Mouse (Mus musculus): Measurements from ENCODE around the gene Naa40. TPM values are rescaled to one million over a fixed set of nuclear protein-coding genes. Genes with fewer than 3 reads are reported as not detected.

The Naa40 gene
- polyA plus RNA-seq (2016; fragmentation: Nextera tagmentation; extraction: Ambion mirVana), result 90.0 and 92.2 TPM in 2 replicates

- under 1% methylated on average over 80 of the region's 80 CpGs for WGBS
- Histone ChIP-seq H3K36me3 (replicated peaks) (peaks cover 13% of the 10 kb centered on the region; the same call in 1 of the 2 replicates), H3K4me3 (replicated peaks) (peak within 1 kb of the TSS; percentile 66), H3K27ac (peak within 1 kb of the TSS; percentile 87), H3K4me1 (peaks cover 32% of the 10 kb centered on the region), H3K9me3 (no peaks in the 10 kb centered on the region), H3K27me3 (no peaks in the 10 kb centered on the region; the same call in 1 of the 2 replicates), H3K9ac (peak within 1 kb of the TSS; percentile 83), H3K4me2 (peak within 1 kb of the TSS; percentile 99)
- ATAC-seq (ENCODE audit: low FRiP score), result peak; percentile 97
Observed at GRCm38 (mm10) chr19:7240782-7241690, at the start of gene Naa40. TSS of gene Naa40 (minus strand) at chr19:7241183.

- no peak overlapping the region for H3K27ac ChIP-seq
- 80% methylated on average over 2 of the region's 2 CpGs for WGBS
- no peaks in the 10 kb centered on the region for H3K9me3 ChIP-seq
- H3K9ac ChIP-seq, result no peak overlapping the region
- peaks cover 34% of the 10 kb centered on the region for H3K36me3 ChIP-seq (replicated peaks)
- peaks cover 13% of the 10 kb centered on the region; the same call in 1 of the 2 replicates for H3K4me1 ChIP-seq
- H3K4me2 ChIP-seq, result no peak overlapping the region
- H3K27me3 ChIP-seq, result no peaks in the 10 kb centered on the region
- ATAC-seq (ENCODE audit: low FRiP score), result no peak
- no peak overlapping the region for H3K4me3 ChIP-seq (replicated peaks)
Observed at GRCm38 (mm10) chr19:7289767-7290166, 48.8 kb upstream of the Naa40 start.

GRCm38 (mm10) chr19:7288288-7288687 is 47.3 kb upstream of the Naa40 start:
- Histone ChIP-seq H3K4me1 (peaks cover 10% of the 10 kb centered on the region; the same call in 1 of the 2 replicates), H3K4me2 (no peak overlapping the region), H3K9me3 (no peaks in the 10 kb centered on the region), H3K27ac (no peak overlapping the region), H3K27me3 (no peaks in the 10 kb centered on the region), H3K36me3 (replicated peaks) (peaks cover 49% of the 10 kb centered on the region), H3K4me3 (replicated peaks) (no peak overlapping the region), H3K9ac (no peak overlapping the region)
- 84% methylated on average over 3 of the region's 3 CpGs for WGBS
- ATAC-seq (ENCODE audit: low FRiP score), result no peak

DNA sequence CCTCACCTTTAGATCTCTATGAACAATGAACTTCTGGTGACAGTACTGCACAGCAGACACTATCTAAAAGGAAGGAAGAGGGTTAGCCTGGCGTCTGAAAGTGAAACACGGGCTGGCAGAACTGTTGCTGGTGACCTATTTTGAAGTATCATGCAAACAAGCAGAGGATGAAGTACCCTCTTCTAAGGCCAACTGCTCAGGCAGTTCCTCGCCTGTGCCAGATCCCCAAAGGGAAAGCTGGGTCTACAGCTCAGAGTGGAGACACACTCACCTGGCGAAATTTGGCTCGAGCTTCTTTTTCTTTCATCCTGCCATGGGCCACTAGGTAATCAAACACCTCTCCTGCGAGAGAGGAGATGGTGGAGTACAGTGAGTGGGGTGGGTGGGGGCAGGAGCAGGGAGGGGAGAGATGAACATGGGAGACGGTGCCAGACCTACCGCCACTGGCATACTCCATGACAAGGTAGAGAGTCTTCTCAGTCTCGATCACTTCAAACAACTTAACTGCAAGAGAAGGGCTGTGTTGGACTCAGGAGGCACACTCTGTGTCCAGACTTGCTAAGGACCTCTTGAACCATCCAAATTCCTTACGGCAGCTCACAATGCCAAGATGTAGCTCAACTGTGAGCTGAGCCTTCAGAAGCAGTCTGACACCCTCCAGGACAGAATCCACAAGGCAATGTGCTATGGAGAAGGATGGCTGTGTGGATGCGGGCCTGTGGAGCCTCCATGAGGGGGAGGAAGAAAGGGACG is 45.8 kb upstream of the Naa40 start:
- H3K4me2 ChIP-seq, result no peak overlapping the region
- H3K27ac ChIP-seq, result no peak overlapping the region
- ATAC-seq (ENCODE audit: low FRiP score), result no peak
- 0 out of 2 replicates have a peak, but pooled peaks cover 2% of the 10 kb centered on the region for H3K4me1 ChIP-seq
- H3K9me3 ChIP-seq, result no peaks in the 10 kb centered on the region
- H3K27me3 ChIP-seq, result no peaks in the 10 kb centered on the region
- WGBS, result 94% methylated on average over 12 of the region's 12 CpGs
- no peak overlapping the region for H3K9ac ChIP-seq
- no peak overlapping the region for H3K4me3 ChIP-seq (replicated peaks)
- peaks cover 64% of the 10 kb centered on the region for H3K36me3 ChIP-seq (replicated peaks)

DNA sequence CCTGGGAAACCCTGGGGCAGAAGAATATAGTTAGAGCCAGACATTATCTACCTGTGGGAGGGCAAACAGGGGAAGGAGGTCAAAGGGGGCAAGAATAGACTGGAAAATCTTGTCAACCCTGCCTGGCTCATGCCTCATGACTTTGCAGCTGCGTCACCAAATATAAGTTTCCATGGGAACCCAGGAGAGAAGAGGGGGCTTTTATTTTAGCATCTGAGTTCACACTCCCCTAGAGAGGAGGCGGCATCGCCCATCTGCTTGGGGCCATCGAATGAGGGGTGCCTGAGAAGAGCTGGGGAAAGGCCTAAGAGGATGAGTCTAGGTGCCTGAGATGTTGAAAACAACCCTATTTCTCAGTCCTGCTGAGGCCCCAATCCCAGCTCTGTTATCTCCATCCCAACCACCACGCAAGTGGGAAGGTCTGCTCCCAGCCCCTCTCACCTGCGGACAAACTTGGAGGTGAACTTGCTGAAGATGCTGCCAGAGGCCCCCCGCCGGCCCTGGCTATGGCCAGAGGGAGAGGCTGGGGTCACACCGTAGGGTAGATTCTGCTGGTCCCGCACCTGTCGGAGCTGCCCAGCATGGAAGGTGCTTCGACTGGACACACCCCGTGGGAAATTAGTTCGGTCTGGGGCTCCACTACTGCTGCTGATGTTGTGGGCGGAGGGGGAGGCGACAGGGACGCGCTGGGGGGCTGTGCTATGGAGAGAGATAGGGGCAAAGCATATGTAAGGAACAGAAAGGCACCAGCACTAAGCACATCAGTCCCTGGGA is 39.8 kb upstream of the Naa40 start:
- no peaks in the 10 kb centered on the region for H3K27me3 ChIP-seq
- H3K9me3 ChIP-seq, result no peaks in the 10 kb centered on the region
- H3K27ac ChIP-seq, result peak overlapping the region; percentile 13; the same call in 1 of the 2 replicates
- no peak for ATAC-seq (ENCODE audit: low FRiP score)
- H3K36me3 ChIP-seq (replicated peaks), result peaks cover 91% of the 10 kb centered on the region
- H3K4me1 ChIP-seq, result peaks cover 18% of the 10 kb centered on the region
- no peak overlapping the region for H3K4me2 ChIP-seq
- no peak overlapping the region for H3K4me3 ChIP-seq (replicated peaks)
- no peak overlapping the region for H3K9ac ChIP-seq
- WGBS, result 90% methylated on average over 18 of the region's 18 CpGs

DNA sequence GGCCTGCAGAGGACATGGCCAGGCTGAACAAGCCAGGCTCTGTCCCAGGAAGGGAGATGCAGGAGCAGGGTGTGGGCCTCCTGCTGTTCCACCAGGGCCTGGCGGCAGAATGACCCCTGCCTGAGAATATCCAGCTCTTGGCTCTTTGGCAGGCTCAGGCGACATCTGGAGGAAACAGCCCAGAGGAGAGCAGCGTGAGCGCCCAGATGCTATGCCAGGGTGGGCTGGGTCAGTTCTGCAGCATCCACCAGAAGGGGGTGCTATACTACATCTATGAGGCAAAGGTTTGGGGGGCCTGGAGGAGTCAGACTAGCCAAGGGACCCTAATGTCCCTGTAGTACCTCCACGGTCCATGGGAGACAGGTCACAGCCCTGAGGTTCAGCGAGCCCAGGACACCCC is 38.1 kb upstream of the Naa40 start:
- Histone ChIP-seq H3K4me3 (replicated peaks) (no peak overlapping the region), H3K27ac (0 out of 2 replicates have a peak overlapping the region, but pooled peaks have one; percentile 53), H3K4me2 (no peak overlapping the region), H3K9me3 (no peaks in the 10 kb centered on the region), H3K27me3 (no peaks in the 10 kb centered on the region), H3K4me1 (peaks cover 33% of the 10 kb centered on the region), H3K36me3 (replicated peaks) (peaks cover 90% of the 10 kb centered on the region), H3K9ac (no peak overlapping the region)
- 31% methylated on average over 6 of the region's 6 CpGs for WGBS
- no peak for ATAC-seq (ENCODE audit: low FRiP score)

- Histone ChIP-seq H3K27me3 (no peaks in the 10 kb centered on the region), H3K4me3 (replicated peaks) (no peak overlapping the region), H3K27ac (peak overlapping the region; percentile 53; the same call in 1 of the 2 replicates), H3K4me1 (peaks cover 37% of the 10 kb centered on the region), H3K36me3 (replicated peaks) (peaks cover 90% of the 10 kb centered on the region), H3K9me3 (no peaks in the 10 kb centered on the region), H3K9ac (no peak overlapping the region), H3K4me2 (no peak overlapping the region)
- no peak for ATAC-seq (ENCODE audit: low FRiP score)
- WGBS, result 79% methylated on average over 6 of the region's 6 CpGs
Observed at GRCm38 (mm10) chr19:7278200-7278906, 37.4 kb upstream of the Naa40 start.

DNA sequence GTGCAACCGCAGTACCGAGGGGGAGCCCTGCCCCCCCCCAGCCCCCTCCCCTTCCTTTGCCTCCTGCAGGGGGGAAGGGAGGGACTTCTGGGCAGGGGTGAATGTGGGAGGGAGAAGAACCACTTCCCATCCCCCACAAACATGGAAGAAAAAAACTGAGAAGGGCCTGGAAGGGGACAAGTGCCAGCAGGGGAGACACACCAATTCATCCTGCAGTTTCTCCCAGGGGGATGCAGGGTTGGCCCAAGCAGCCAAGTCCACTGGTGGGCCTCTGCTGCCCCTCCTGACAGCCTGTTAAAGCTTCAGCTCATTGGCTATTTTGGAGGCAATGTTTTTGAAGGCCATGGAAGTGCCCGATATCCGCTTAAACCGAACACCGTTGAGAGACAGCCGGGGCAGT is 35.8 kb upstream of the Naa40 start:
- 55% methylated on average over 7 of the region's 7 CpGs for WGBS
- H3K9ac ChIP-seq, result no peak overlapping the region

DNA sequence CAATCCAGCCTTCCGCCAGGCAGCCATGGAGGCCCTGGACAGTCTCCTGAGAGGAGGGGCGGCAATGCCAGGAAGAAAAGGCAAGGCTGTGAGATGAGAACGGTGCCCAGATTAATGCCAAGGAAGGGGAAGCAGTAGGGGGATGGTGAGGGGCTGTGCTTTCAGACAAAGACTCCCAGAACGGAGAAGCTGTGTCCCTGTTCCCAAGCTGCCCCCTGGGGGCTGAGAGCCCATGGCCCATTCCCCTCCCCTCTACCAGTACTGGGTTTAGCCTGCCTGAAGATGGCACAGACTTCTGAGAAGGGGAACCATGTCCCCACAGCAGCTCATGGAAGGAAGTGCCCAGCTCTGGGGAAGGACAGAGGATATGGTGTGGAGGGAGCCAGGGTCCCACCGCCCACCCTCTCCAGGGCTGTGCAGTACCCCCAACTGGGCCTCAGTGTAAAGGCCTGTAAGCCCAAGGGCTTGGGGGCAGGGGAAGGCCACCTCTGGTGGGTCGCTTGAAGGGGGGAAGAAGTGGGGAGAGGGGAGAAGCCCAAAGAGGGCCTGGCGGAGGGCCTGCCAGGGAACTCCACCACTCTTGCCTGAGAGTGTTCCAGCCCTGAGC is 35.2 kb upstream of the Naa40 start:
- H3K36me3 ChIP-seq (replicated peaks), result peaks cover 90% of the 10 kb centered on the region
- H3K9me3 ChIP-seq, result no peaks in the 10 kb centered on the region
- H3K4me3 ChIP-seq (replicated peaks), result no peak overlapping the region
- H3K4me2 ChIP-seq, result no peak overlapping the region
- no peaks in the 10 kb centered on the region for H3K27me3 ChIP-seq
- WGBS, result 29% methylated on average over 7 of the region's 7 CpGs
- H3K9ac ChIP-seq, result peak overlapping the region; percentile 8; the same call in 1 of the 2 replicates
- peaks cover 55% of the 10 kb centered on the region for H3K4me1 ChIP-seq
- peak overlapping the region; percentile 83 for H3K27ac ChIP-seq
- ATAC-seq (ENCODE audit: low FRiP score), result peak; percentile 52

More for the DNA sequence above, 35.8 kb upstream of the Naa40 start:
- no peak overlapping the region for H3K4me2 ChIP-seq
- no peak for ATAC-seq (ENCODE audit: low FRiP score)
- H3K36me3 ChIP-seq (replicated peaks), result peaks cover 90% of the 10 kb centered on the region
- H3K4me1 ChIP-seq, result peaks cover 49% of the 10 kb centered on the region
- peak overlapping the region; percentile 83 for H3K27ac ChIP-seq
- H3K4me3 ChIP-seq (replicated peaks), result no peak overlapping the region
- no peaks in the 10 kb centered on the region for H3K27me3 ChIP-seq
- H3K9me3 ChIP-seq, result no peaks in the 10 kb centered on the region

DNA sequence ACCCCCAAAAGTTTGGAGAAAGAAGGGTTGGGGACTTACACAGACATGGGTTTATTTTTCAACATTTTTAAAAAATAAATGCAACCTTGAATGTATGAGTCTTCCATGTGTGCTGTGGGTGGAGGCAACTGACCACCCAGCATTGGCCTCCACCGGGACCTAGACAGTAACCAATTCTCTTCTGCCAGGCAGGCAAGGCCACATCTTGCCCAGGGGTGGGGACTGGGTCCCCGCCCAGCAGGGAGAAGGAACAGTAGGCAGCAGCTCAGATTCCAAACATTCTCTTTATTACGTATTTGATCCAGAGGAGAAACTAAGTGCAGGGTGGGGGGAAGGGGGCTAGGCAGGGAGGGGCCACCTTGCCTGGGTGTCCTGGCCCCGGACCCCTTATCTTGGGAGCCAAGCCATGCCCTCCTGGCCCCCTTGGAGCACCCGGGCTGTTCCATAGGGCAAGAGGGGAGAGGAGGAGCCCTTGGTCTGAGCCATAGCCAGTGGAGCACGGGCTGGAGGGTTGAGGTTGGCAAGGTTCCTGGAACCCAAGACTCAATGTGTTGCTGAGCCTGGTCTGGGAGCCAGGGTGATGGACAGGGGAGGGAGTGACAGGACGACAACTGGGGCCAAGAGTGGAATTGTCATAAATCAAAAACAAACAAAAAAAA is 34.3 kb upstream of the Naa40 start:
- Histone ChIP-seq H3K4me2 (no peak overlapping the region), H3K27me3 (no peaks in the 10 kb centered on the region), H3K4me1 (peaks cover 64% of the 10 kb centered on the region), H3K36me3 (replicated peaks) (peaks cover 90% of the 10 kb centered on the region), H3K27ac (peak overlapping the region; percentile 83), H3K9ac (no peak overlapping the region), H3K4me3 (replicated peaks) (no peak overlapping the region), H3K9me3 (no peaks in the 10 kb centered on the region)
- no peak for ATAC-seq (ENCODE audit: low FRiP score)
- WGBS, result 58% methylated on average over 7 of the region's 7 CpGs
